Mouse (Mus musculus) gastrocnemius, adult 18-20 months (tissue): ENCODE results near the gene Cmah. TPM values are rescaled to one million over a fixed set of nuclear protein-coding genes. Genes with fewer than 3 reads are reported as not detected.

Source experiments
- DNase-seq: peaks from one replicate; pipeline ENCODE4 v3.0.0; 2021; ENCODE audit warnings: low spot score
- long read RNA-seq, 2 experiments: library from polyadenylated mRNA; stranded (forward); transcript quantifications; one replicate each; pipeline ENCODE4 v2.0.0; 2021
- total RNA-seq, 2 experiments: library from RNA; stranded (reverse); gene quantifications; 2 replicates each; pipeline ENCODE4 v1.2.3; 2021

Gene Cmah
- total RNA-seq = 1 to 10 TPM in 1 of 2 experiments, under 1 TPM in 1; 0.66 to 1.9 TPM
- long read RNA-seq, experiment 1 = 0 reads
- long read RNA-seq, experiment 2, partial matches to known transcripts = 0 of 1 reads
- long read RNA-seq, experiment 2, other reads (novel, unspliced or antisense) = 1 of 1 reads

GRCm38 (mm10) chr13:24327201-24327600 lies at the start of gene Cmah:
Cmah (plus strand) TSS chr13:24327404.
- no peak for DNase-seq

DNA sequence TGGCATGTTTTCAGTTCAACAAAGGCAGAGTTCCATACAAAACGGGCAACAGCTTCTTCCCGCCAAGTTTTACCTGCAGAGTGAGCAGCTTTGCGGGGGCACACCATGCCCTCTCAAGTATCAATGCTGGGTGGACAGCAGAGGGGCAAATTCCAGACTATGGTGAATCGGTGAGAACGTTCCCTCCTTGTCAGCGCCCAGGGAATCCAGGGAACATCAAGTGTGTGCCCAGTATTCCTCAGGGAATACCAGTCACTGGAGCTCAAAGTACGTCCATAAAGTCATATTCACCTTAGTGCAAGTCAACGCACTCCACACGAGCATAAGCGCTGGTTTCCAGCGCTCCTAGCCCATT lies 47.8 kb upstream of the Cmah start:
- no peak for DNase-seq

GRCm38 (mm10) chr13:24279762-24280438 lies 47.3 kb upstream of the Cmah start:
- DNase-seq = no peak

DNA sequence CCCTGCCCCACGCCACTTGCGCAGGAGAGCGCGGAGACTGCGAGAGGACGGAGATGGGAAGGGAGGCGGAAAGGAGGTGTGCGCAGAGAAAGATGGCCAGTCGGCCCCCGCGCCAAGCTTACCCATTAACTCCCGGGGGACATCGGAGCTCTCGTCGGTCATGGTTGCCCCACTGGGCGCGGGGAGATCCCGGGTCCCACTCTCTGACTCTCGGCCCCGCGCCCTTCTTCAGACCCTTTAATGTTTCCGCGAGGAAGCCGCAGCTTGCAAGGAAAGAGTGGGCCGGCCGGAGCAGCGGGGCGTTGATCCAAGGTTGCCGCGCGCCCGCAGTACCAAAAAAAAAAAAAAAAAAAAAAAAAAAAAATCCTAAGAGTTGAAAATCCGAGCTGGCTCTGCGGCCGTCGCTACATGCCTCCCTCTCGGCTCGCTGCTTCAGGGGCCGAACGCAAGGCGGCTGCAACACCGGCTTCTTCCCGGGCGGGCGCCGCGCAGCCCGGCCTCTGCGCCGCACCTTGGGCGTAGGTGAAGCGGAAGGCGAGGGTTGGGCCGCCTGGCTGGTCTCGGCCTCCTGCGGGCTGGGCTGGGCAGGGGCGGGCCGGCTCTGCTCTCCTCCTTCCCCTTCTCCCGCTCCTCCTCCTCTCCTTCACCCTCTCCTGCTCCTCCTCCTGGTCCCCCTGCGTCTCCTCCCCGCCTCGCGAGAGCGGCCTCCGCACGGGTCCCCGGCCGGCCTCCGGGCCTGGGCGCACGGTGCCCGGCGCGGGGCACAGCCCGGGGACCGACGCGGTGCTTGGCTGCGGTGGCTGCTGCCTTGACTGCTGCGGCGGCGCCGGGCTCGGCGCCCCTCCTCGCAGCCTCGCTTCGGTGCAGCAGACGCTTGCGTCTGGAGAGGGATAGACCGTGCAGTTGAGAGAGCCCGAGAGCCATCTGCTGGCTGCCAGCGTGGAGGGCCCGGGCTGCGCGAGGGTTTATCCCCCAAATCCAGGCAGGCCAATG lies 46.5 kb upstream of the Cmah start, which contains the start of gene Carmil1:
Carmil1 (minus strand) TSS at position 357 of the 993 bp plus-strand sequence.
- peak; percentile 60 for DNase-seq

- no peak for DNase-seq
These were observed 39.8 kb upstream of the Cmah start for GRCm38 (mm10) chr13:24287381-24287780.

- peak; percentile 30 for DNase-seq
These were observed 30.0 kb upstream of the Cmah start for GRCm38 (mm10) chr13:24297252-24297651.

DNA sequence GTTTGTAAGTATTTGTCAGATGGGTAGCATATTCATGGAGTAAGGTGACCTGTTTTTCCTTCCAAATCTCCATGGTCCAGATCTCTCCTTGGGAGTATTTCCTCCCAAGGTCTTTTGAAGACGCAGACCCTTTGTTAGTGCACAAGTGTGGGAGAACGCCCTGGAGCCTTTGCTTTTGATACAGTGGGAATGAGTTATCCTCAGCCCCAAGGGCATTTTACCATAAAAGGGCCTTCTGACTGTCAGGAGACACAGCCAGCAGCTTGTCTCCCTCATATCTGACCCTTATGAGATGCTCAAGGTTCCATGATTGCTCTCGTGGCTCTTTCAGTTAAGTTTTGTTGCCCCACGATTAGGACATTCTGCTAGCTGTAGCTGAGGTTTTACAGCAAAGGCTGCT lies 21.7 kb upstream of the Cmah start:
- no peak for DNase-seq

- DNase-seq = no peak
These were observed 21.0 kb upstream of the Cmah start for GRCm38 (mm10) chr13:24306248-24306647.

GRCm38 (mm10) chr13:24311011-24311940 lies 15.9 kb upstream of the Cmah start:
- no peak for DNase-seq

DNA sequence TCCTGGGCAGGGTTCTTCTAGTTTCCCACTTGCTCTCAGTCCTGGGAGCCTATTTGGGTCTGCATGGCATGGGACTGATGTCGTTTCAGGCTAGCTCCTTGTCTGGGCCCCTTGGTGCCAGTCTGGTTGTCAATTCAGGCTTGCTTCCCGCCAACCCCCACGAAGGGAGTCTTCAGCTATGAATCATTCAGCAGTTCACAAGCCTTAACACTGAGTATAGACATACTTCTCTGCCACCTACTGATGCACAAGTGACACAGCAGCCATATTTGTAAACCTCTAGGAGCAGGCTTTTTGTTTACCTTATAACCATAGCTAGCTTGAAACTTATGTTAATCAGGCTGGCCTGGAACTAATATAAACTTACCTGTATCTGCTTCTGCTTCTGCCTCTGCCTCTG lies 10.6 kb upstream of the Cmah start:
- no peak for DNase-seq

GRCm38 (mm10) chr13:24318618-24319017 lies 8.6 kb upstream of the Cmah start:
- no peak for DNase-seq

- DNase-seq = no peak
These were observed 5.9 kb upstream of the Cmah start for GRCm38 (mm10) chr13:24321313-24321712.

GRCm38 (mm10) chr13:24328036-24328817 lies 1.0 kb downstream of the Cmah start:
- DNase-seq = no peak

DNA sequence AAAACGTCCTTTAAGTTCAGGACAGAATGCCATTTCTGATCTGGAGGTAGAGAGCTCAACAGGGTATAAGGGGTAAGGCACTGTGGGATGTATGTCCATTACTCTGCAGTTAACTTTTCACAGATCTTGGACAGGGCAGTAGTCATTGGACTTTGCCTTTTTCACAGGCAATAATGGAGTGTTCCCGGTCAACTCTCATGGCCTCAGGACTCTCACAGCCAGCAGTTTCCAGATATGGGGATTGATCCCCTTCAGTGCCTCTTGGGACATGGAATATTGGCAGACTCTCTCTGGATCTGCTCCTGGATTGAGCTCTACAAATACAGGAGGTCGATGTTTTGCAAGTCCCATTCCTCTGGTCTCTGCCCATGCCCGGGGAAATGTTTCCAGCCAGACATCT lies 2.9 kb downstream of the Cmah start:
- no peak for DNase-seq

DNA sequence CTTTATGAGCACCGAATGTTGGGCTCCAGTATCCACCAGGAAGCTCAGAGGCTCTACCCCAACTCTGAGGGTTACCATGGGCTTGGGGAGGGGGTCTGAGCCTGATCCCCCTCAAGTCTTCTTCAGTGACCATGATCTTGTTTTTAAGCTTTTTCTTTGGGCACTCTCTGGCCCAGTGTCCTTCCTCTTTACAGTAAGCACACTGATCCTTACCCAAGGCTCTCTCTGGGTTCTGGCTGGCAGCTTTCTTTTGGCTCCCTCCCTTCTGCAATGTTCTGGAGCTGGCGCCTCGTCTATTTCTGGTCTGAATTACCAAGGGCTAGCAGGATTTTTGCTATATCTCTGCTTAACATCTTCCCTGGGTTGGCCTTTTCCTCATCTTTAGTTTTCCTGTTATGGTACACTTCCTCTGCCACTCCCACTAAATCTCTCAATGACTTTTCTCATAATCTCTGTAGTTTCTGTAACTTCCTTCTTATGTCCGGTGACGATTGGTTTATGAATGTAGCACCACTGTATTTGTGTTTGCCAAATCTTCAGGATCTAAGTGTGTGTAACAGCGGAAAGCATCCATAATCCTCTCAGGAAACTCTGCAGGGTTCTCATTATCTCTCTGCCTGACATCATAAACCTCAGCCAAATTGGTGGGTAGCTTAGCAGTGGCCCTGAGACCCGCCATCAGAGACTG lies 3.8 kb downstream of the Cmah start:
- no peak for DNase-seq

- no peak for DNase-seq
These were observed 5.3 kb downstream of the Cmah start for GRCm38 (mm10) chr13:24332537-24332936.

DNA sequence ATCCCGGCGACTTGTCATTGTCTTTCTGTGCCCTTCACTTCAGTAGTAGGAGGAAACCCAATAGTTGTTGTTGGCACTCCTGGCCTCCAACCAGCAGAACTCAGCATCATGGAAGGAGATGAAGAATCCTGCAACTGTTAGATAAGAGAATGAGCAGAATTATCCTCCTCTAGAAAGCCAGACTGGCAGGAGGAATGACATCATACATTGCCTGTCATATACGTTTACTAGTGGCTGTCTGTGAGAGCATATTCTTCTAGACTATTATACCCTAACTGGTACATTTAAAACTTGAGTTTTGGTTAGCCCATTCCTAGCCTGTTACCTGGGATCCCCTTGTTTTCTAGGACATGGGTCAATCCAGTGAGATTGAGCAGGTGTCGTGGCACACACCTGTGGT lies 9.6 kb downstream of the Cmah start:
- DNase-seq = no peak

DNA sequence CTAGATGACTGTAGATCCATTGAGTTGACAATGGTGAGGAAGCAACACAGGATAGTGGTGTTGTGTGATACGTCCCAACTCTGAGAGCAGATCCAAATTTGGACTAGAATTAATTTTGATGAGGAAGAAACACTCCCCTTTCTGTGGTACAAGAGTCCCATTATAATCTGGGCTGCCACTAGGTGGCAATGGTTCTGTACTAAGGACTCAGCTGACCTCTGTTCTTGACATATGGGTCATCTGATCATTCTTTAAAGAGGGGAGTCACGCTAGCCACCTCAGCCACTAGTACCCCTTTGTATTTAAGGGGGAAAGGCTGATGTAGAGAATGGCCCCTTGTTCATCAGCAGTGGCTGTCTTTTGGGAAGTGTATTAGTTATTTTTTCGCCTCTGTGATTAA lies 10.7 kb downstream of the Cmah start:
- peak; percentile 31 for DNase-seq

- peak; percentile 42 for DNase-seq
These were observed 11.2 kb downstream of the Cmah start for GRCm38 (mm10) chr13:24338343-24338861.

GRCm38 (mm10) chr13:24339907-24340306 lies 12.7 kb downstream of the Cmah start:
- DNase-seq = no peak
